Mouse (Mus musculus) liver, postnatal 0 days (tissue): Measurements from ENCODE around the gene Phf23.

Experiments
- CTCF ChIP-seq: sonication (generic); IDR thresholded peaks from 2 replicates; pipeline ENCODE4 v1.5.1; 2016; ENCODE audit warnings: antibody characterized with exemption, low read depth
- EP300 ChIP-seq: IDR thresholded peaks from 2 replicates; pipeline ENCODE4 v1.6.1; 2016; ENCODE audit warnings: antibody characterized with exemption, low read depth, mild to moderate bottlenecking

DNA sequence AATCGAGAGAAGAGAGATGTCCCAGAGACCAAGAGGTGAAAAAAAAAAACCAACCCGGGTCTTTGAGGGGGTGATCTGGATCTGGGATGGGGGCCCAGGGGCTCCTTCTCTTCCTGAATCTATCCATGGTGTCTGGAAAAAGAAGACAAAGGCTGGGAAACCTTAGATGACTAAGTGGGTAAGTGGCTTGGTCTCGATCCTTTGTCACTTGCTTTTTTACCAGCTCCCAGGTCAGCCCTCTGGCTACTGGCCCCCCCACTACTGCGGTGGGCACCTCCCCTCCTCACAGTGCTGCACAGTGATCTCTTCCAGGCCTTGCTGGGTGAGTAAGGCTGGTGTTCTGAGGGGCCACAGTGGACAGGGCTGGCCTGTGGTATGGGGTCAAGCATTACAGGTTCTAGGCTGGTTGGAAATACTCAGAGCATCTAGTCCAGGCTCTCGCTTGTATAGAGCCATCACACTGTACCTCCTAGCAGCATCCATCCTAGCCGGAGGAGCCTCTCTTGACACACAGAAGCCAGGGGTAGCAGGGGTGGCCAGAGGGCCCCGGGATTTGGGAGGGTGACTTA is 21.7 kb downstream of the Phf23 start:
- TF ChIP-seq CTCF (no peak), EP300 (no peak)
